Mouse (Mus musculus) heart, postnatal 0 days (tissue): Measurements from ENCODE around the gene AL607142.1.

Experiments used
- CTCF ChIP-seq: IDR thresholded peaks from 2 replicates; pipeline ENCODE4 v1.5.1; 2016; ENCODE audit warnings: antibody characterized with exemption, control low read depth, low read depth
- EP300 ChIP-seq: IDR thresholded peaks from 2 replicates; pipeline ENCODE4 v1.6.1; 2016; ENCODE audit warnings: antibody characterized with exemption, low read depth

- no peak for TF ChIP-seq CTCF
- TF ChIP-seq EP300, result no peak
These were observed 77.0 kb downstream of the AL607142.1 start for GRCm38 (mm10) chr4:120141810-120142209.
